In genomic region chr11:71651756-71652380, GRCm38 (mm10) we compare ENCODE assay signal across 25 mouse cellular contexts.
DNase-seq lines count a peak whose midpoint lies in the region; ATAC-seq and TF ChIP-seq lines count a peak whose summit lies in the region.
"Had no signal": no experiment of that assay in that cellular context is flagged by ENCODE, and none has a peak within 500 bp of the region (broad histone marks: within the 10 kb centered on the region; RNA-seq: fewer than 3 reads in every experiment).

No protein-coding gene starts in this region.

- ATAC-seq in liver, embryonic 12.5 days, result no peak
- no peak for ATAC-seq in hindbrain, embryonic 14.5 days (ENCODE audit: low FRiP score)
- ATAC-seq: forebrain, embryonic 13.5 days; intestine, postnatal 0 days; liver, postnatal 0 days; lung, postnatal 0 days; midbrain, embryonic 16.5 days had no signal

- no peak overlapping the region for H3K4me3 ChIP-seq in layer of hippocampus, adult 2 months
- no peak overlapping the region for H3K4me3 ChIP-seq in cortical plate, adult 2 months (ENCODE audit: insufficient read depth, low read length)
- no peak overlapping the region for H3K4me3 ChIP-seq in left cerebral cortex, adult 2 months
- no peak overlapping the region for H3K4me3 ChIP-seq in liver, embryonic 12.5 days
- no peak overlapping the region for H3K4me3 ChIP-seq in hindbrain, embryonic 14.5 days (replicated peaks; ENCODE audit: low read length)
- H3K4me3 ChIP-seq: forebrain, embryonic 13.5 days; heart, embryonic 10.5 days; kidney, embryonic 15.5 days; midbrain, embryonic 10.5 days; myocyte; neural tube, embryonic 13.5 days had no signal

- TF ChIP-seq CTCF in layer of hippocampus, adult 2 months (conservative IDR thresholded peaks at IDR 0.05), result no peak
- no peak for TF ChIP-seq CTCF in cortical plate, adult 2 months (IDR thresholded peaks at IDR 0.05; ENCODE audit: extremely low read depth, insufficient read depth, low read length)
- no peak for TF ChIP-seq CTCF in left cerebral cortex, adult 2 months (IDR thresholded peaks at IDR 0.05)

- no peak overlapping the region for H3K9ac ChIP-seq in liver, embryonic 12.5 days
- H3K9ac ChIP-seq in hindbrain, embryonic 14.5 days, result no peak overlapping the region
- H3K9ac ChIP-seq: forebrain, embryonic 13.5 days; kidney, embryonic 15.5 days; liver, postnatal 0 days; neural tube, embryonic 13.5 days had no signal

- H3K27ac ChIP-seq in layer of hippocampus, adult 2 months, result peak overlapping the region; percentile 86
- H3K27ac ChIP-seq in cortical plate, adult 2 months (ENCODE audit: insufficient read depth, low read length), result peak overlapping the region; percentile 86
- peak overlapping the region; percentile 88 for H3K27ac ChIP-seq in left cerebral cortex, adult 2 months
- no peak overlapping the region for H3K27ac ChIP-seq in liver, embryonic 12.5 days
- no peak overlapping the region for H3K27ac ChIP-seq in hindbrain, embryonic 14.5 days
- H3K27ac ChIP-seq: forebrain, embryonic 13.5 days; heart, embryonic 10.5 days; kidney, embryonic 15.5 days; midbrain, embryonic 10.5 days; neural tube, embryonic 13.5 days had no signal

- no peak overlapping the region for H3K4me2 ChIP-seq in liver, embryonic 12.5 days
- no peak overlapping the region for H3K4me2 ChIP-seq in hindbrain, embryonic 14.5 days (replicated peaks)
- H3K4me2 ChIP-seq: forebrain, embryonic 13.5 days; kidney, embryonic 15.5 days; neural tube, embryonic 13.5 days had no signal

- intact Hi-C loops in left cerebral cortex, adult 2 months (cut with DNase I), result loop anchor here (5.0 kb wide), 3 partner anchors 215 to 285 kb away; no protein-coding TSS in a partner anchor

- DNase-seq in layer of hippocampus, adult 2 months (ENCODE audit: low spot score in 2 of 2), result peak in 1 of 2 experiments; percentile 20
- no peak for DNase-seq in layer of hippocampus, postnatal 14 days (ENCODE audit: low spot score in 2 of 2)
- peak; percentile 87 for DNase-seq in brain, adult 2 months (ENCODE audit: low read depth, low spot score)
- DNase-seq in left cerebral cortex, adult 2 months (ENCODE audit: extremely low spot score in 1 of 2, low spot score in 2 of 2), result peak in 1 of 2 experiments; percentile 43
- no peak for DNase-seq in adrenal gland, postnatal 36 days
- DNase-seq in hindbrain, embryonic 14.5 days (ENCODE audit: low spot score), result no peak
- DNase-seq: adrenal gland, adult 2 months; cerebellum, adult 8-10 months; cerebellum, postnatal 36 days; gastrocnemius, postnatal 36 days; kidney, postnatal 36 days; liver, postnatal 0 days; retina, postnatal 1 day; thymus, postnatal 14 days had no signal

- 57% methylated on average over 5 of the region's 5 CpGs for WGBS in liver, embryonic 12.5 days (ENCODE audit: insufficient replicate concordance)
- 84% methylated on average over 5 of the region's 5 CpGs for WGBS in hindbrain, embryonic 14.5 days

- no peak for TF ChIP-seq POLR2A in cortical plate, adult 2 months (IDR thresholded peaks at IDR 0.05; ENCODE audit: extremely low read depth, insufficient read depth, low read length)

- no peaks in the 10 kb centered on the region for H3K27me3 ChIP-seq in liver, embryonic 12.5 days (replicated peaks)
- H3K27me3 ChIP-seq in hindbrain, embryonic 14.5 days (ENCODE audit: control insufficient read depth, insufficient read depth, low read length), result no peaks in the 10 kb centered on the region
- H3K27me3 ChIP-seq: forebrain, embryonic 13.5 days; kidney, embryonic 15.5 days; neural tube, embryonic 13.5 days had no signal

- H3K4me1 ChIP-seq in cortical plate, adult 2 months (ENCODE audit: control insufficient read depth, insufficient read depth, low read length), result peaks cover 7% of the 10 kb centered on the region
- no peaks in the 10 kb centered on the region for H3K4me1 ChIP-seq in liver, embryonic 12.5 days
- no peaks in the 10 kb centered on the region for H3K4me1 ChIP-seq in hindbrain, embryonic 14.5 days (replicated peaks; ENCODE audit: control insufficient read depth, insufficient read depth, low read length)
- H3K4me1 ChIP-seq: heart, embryonic 10.5 days; kidney, embryonic 15.5 days; neural tube, embryonic 13.5 days had no signal

- no peaks in the 10 kb centered on the region for H3K36me3 ChIP-seq in liver, embryonic 12.5 days
- no peaks in the 10 kb centered on the region for H3K36me3 ChIP-seq in hindbrain, embryonic 14.5 days (replicated peaks; ENCODE audit: control insufficient read depth, insufficient read depth)
- H3K36me3 ChIP-seq: heart, embryonic 10.5 days; kidney, embryonic 15.5 days; midbrain, embryonic 10.5 days; neural tube, embryonic 13.5 days had no signal

- no peaks in the 10 kb centered on the region for H3K9me3 ChIP-seq in liver, embryonic 12.5 days (replicated peaks)
- H3K9me3 ChIP-seq in hindbrain, embryonic 14.5 days (ENCODE audit: control insufficient read depth, low read length), result no peaks in the 10 kb centered on the region
- H3K9me3 ChIP-seq: forebrain, embryonic 13.5 days; heart, embryonic 10.5 days; kidney, embryonic 15.5 days; midbrain, embryonic 10.5 days; neural tube, embryonic 13.5 days had no signal

Comparison
In these comparisons a context has a peak if more than half of its experiments do, and no peak if none do; other contexts are left out.
1. H3K27ac ChIP-seq: peak in layer of hippocampus, adult 2 months (single experiment), cortical plate, adult 2 months (single experiment) and left cerebral cortex, adult 2 months (single experiment); none in liver, embryonic 12.5 days (single experiment) and hindbrain, embryonic 14.5 days (single experiment).